Mouse (Mus musculus) limb, embryonic 10.5 days (tissue): Measurements from ENCODE around the gene Ap2a1. TPM values are rescaled to one million over a fixed set of nuclear protein-coding genes. Genes with fewer than 3 reads are reported as not detected.
A peak's percentile ranks its signal among the peaks of the same experiment; 100 is the strongest.

Source experiments
- DNase-seq: peaks from one replicate; pipeline ENCODE4 v3.0.0-alpha.2; 2017; ENCODE audit warnings: low spot score
- H3K27ac ChIP-seq: fragments of 300-500 bp; sonication (generic); 2 replicates; pipeline ENCODE4 v1.5.1; 2016; ENCODE audit warnings: mild to moderate bottlenecking
- H3K27me3 ChIP-seq: fragments of 300-500 bp; sonication (generic); 2 replicates; pipeline ENCODE4 v1.6.1; 2016; ENCODE audit warnings: low read depth, mild to moderate bottlenecking; ENCODE audit not compliant: poor library complexity, severe bottlenecking
- H3K36me3 ChIP-seq: fragments of 300-500 bp; sonication (generic); 2 replicates; pipeline ENCODE4 v1.6.1; 2016; ENCODE audit warnings: mild to moderate bottlenecking, moderate library complexity
- H3K4me1 ChIP-seq: fragments of 300-500 bp; sonication (generic); 2 replicates; pipeline ENCODE4 v1.6.1; 2016
- H3K4me3 ChIP-seq: fragments of 300-500 bp; sonication (generic); 2 replicates; pipeline ENCODE4 v1.5.1; 2016; ENCODE audit warnings: mild to moderate bottlenecking, moderate library complexity
- H3K9me3 ChIP-seq: fragments of 300-500 bp; sonication (generic); replicated peaks from 2 replicates; pipeline ENCODE4 v1.6.1; 2016; ENCODE audit warnings: mild to moderate bottlenecking
- WGBS: fragments of 180-500 bp; shearing (Covaris S2); methylation state at CpG from one replicate; pipeline ENCODE4 v1.1.7; 2016; 5-methylcytosine and 5-hydroxymethylcytosine counted together
- polyA plus RNA-seq: library from polyadenylated mRNA; unstranded; fragments of >200 nt; fragmentation: Nextera tagmentation; extraction: Ambion mirVana; gene quantifications from 2 replicates; pipeline ENCODE4 v1.2.1, GENCODE M21; 2016

Gene Ap2a1
- polyA plus RNA-seq, 1 experiment from 2014 or later = 85.3 TPM

DNA sequence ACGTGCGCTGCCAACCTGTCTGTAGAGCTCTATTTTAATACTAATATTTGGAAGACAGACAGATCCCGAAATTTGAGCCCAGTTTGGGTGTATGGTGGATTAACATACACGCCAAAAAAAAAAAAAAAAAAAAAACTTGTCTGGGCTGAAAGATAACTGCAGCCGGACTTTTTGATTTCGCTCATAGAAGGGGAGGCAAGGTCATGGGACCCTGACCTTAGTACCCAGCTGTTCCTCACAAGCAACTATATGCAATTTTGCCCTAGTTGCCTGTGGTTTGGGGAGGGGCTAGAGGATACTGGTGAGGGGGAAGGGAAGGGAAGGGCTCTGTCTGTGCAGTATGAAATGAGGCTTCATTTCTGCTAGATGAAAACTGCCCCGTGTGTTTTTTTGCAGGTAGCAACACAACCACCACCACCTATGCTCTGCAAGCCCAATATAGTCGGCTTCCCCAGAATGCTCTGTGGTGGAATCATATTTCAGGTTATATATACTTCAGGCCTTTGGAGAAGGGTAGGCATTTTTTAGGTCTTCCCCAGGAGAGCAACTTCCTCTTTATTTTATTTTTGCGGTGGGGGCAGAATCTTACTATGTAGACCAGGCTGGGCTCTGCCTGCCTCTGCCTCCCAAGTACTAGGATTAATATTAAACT lies 72.9 kb downstream of the Ap2a1 start:
- Histone ChIP-seq H3K4me1 (peaks cover 65% of the 10 kb centered on the region), H3K27me3 (no peaks in the 10 kb centered on the region), H3K9me3 (no peaks in the 10 kb centered on the region), H3K4me3 (peak overlapping the region; percentile 69), H3K27ac (peak overlapping the region; percentile 89), H3K36me3 (peaks cover 43% of the 10 kb centered on the region)
- no peak for DNase-seq
- 65% methylated on average over 9 of the region's 9 CpGs for WGBS

DNA sequence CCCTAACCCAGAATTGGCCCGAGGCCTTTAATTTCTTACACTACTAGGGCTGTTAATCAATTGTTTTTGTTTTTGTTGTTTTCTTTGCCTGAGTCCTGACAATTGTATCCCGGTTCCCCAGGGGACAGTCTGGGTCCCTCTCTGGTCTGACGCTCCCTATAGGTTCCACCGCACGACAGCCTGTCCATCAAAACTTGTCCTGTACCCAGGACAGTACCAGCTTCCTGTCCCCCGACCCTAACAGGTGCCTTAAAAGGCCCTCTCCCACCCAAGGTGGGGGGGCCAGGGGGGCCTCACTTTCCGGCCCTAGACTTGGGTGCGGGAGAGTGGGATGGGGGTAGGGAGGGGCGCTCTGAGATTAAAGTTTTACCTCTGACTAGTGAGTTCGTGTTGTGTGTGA lies 74.3 kb downstream of the Ap2a1 start:
- WGBS = 47% methylated on average over 10 of the region's 10 CpGs

DNA sequence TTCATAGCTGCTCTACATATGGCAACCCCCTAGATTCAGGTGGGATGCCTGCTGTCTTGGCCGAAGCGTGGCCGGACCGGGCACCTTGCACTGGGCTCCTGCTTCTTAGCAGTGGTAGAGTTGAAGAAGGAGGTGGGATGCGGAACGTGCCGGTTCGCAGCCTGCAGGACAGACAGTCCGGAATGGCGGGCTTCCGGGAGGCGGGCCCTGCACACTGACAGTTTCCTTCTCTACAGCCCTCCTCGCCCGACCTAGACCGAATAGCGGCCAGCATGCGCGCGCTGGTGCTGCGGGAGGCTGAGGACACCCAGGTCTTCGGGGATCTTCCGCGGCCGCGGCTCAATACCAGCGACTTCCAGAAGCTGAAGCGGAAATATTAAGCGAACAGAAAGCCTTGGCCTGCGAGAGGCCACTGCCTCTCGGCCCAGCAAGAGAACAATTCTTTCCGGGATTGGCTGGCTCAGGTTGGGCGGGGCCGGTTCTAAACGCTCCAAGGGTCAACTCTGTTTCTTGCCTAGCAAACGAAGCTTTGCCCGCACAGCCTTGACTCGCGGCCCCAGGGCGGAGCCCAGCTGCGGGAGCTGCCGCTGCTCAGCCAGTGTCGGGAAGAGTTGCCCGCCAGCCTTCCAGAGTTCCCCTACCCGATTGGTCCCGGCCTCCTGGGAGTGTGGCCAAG lies 74.8 kb downstream of the Ap2a1 start:
- peak; percentile 84 for DNase-seq
- H3K4me3 ChIP-seq = peak overlapping the region; percentile 64
- H3K27me3 ChIP-seq = no peaks in the 10 kb centered on the region
- H3K36me3 ChIP-seq = peaks cover 27% of the 10 kb centered on the region
- peak overlapping the region; percentile 90 for H3K27ac ChIP-seq
- no peaks in the 10 kb centered on the region for H3K9me3 ChIP-seq
- 1% methylated on average over 45 of the region's 45 CpGs for WGBS
- H3K4me1 ChIP-seq = peaks cover 64% of the 10 kb centered on the region

More for the DNA sequence above, 74.3 kb downstream of the Ap2a1 start:
- Histone ChIP-seq H3K4me3 (peak overlapping the region; percentile 64), H3K9me3 (no peaks in the 10 kb centered on the region), H3K27me3 (no peaks in the 10 kb centered on the region), H3K4me1 (peaks cover 64% of the 10 kb centered on the region), H3K27ac (peak overlapping the region; percentile 90), H3K36me3 (peaks cover 33% of the 10 kb centered on the region)
- no peak for DNase-seq

DNA sequence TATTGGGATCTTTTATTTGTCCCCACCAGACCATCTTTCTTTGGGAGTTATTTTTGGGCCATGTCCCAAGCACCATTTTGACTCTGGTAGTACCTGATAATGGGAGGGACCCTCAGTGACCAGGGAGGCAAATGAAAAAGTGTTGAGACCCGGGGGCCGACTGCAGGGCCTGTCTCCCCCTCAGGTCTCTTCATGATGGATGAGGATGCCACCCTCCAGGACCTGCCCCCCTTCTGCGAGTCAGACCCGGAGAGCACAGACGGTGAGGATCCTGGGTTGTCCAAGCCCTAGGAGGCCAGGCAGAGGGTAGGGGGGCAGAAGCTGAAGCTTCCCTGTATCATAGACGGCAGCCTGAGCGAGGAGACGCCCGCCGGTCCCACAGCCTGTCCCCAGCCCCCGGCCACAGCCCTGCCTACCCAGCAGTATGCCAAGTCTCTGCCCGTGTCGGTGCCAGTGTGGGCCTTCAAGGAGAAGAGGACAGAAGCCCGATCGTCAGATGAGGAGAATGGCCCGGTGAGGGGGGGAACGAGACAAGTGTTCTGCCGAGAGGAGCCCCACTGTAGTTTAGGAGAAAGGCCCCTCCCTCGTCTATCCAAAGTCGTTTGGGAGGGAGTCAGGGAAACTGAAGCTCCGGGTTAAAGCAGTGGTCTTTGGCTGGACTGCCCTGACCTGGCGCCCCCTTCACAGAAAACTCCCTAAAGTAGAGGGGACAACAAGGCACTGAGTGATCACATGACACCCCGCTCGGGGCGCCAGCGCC lies 75.5 kb downstream of the Ap2a1 start:
- H3K9me3 ChIP-seq = no peaks in the 10 kb centered on the region
- peak overlapping the region; percentile 64 for H3K4me3 ChIP-seq
- DNase-seq = no peak
- 34% methylated on average over 26 of the region's 26 CpGs for WGBS
- H3K36me3 ChIP-seq = peaks cover 23% of the 10 kb centered on the region
- H3K27me3 ChIP-seq = no peaks in the 10 kb centered on the region
- peak overlapping the region; percentile 90 for H3K27ac ChIP-seq
- peaks cover 64% of the 10 kb centered on the region for H3K4me1 ChIP-seq

DNA sequence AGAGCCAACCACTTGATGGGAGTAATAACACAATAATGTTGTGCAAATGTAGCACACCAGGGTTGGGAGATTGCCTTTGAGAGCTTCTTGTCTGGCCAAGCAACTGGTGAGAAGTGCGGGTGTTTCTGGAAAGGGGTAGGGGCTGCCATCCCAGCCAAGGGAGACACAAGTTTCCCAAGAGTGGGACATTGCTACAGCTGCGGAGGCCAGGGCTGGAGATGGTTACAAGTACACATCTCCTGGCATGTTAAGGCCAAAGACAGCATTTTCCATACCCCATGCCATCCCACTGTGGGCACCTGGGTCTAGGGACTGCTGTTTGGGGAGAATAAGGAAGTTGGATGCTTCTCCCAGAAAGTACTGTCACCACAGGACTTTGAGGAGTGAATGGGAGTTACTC lies 76.2 kb downstream of the Ap2a1 start:
- H3K27ac ChIP-seq = no peak overlapping the region
- peaks cover 61% of the 10 kb centered on the region for H3K4me1 ChIP-seq
- peaks cover 23% of the 10 kb centered on the region for H3K36me3 ChIP-seq
- H3K9me3 ChIP-seq = no peaks in the 10 kb centered on the region
- no peaks in the 10 kb centered on the region for H3K27me3 ChIP-seq
- no peak for DNase-seq
- 92% methylated on average over 2 of the region's 2 CpGs for WGBS
- 0 out of 2 replicates have a peak overlapping the region, but pooled peaks have one; percentile 2 for H3K4me3 ChIP-seq

DNA sequence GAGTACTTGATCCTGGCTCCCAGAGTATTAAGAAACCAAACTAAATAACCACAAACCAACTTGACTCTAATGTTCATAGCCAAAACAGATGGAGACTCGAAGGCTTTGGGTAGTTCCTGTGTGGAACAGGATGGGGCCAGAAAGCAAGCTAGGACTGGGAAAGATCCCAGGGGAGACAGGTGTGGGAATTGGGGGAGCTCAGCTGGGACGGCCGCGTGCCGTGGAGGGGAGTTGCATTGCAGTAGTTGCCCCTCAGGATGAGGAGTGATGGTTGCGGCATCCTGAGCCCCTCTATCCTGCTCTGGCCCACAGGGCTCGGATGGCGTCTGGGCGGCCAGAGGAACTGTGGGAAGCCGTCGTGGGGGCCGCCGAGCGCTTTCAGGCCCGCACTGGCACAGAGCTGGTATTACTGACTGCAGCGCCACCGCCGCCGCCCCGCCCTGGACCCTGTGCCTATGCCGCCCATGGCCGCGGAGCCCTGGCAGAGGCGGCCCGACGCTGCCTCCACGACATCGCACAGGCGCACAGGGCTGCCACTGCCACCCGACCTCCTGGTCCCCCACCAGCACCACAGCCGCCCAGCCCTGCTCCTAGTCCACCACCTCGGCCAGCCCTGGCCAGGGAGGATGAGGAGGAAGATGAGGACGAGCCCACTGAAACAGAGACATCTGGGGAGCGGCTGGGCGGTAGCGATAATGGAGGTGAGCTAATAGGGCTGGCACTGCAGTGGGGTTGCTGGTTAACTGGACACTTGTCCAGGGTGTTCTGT lies 76.9 kb downstream of the Ap2a1 start:
- H3K9me3 ChIP-seq = no peaks in the 10 kb centered on the region
- H3K36me3 ChIP-seq = peaks cover 23% of the 10 kb centered on the region
- peak overlapping the region; percentile 17; the same call in 1 of the 2 replicates for H3K27ac ChIP-seq
- H3K27me3 ChIP-seq = no peaks in the 10 kb centered on the region
- H3K4me1 ChIP-seq = peaks cover 61% of the 10 kb centered on the region
- DNase-seq = no peak
- WGBS = 91% methylated on average over 36 of the region's 36 CpGs
- H3K4me3 ChIP-seq = 0 out of 2 replicates have a peak overlapping the region, but pooled peaks have one; percentile 7

DNA sequence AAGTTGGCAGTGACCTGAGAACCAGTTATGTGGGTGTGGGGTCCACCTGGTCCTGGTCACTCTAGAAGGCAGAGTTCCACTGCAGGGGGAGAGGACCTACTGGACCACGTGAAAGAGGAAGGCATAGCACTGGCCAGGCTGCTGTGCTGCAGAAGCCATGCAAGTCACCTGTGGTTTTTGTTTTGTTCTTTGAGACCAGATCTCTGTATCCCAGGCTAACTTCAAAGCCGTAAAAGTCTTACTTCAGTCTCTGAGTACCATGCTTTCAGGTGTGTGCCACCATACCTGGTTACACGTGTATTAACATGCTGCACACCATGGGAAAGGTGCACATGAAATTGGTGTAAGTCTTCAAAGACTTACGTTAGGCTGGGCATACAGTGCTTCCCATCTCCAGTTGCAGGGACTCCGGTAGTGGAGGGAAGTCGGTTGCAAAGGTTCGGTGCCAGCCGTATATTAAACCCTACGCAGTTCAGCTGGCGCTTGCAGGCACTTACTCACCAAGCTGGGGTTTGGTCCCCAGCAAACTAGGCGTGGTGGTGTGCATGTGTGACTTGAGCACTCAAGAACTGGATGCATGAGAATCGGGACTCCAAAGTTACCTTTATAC lies 77.6 kb downstream of the Ap2a1 start:
- peak overlapping the region; percentile 79 for H3K4me3 ChIP-seq
- H3K27me3 ChIP-seq = no peaks in the 10 kb centered on the region
- peaks cover 25% of the 10 kb centered on the region for H3K36me3 ChIP-seq
- H3K9me3 ChIP-seq = no peaks in the 10 kb centered on the region
- DNase-seq = no peak
- 95% methylated on average over 12 of the region's 12 CpGs for WGBS
- no peak overlapping the region for H3K27ac ChIP-seq
- H3K4me1 ChIP-seq = peaks cover 62% of the 10 kb centered on the region

DNA sequence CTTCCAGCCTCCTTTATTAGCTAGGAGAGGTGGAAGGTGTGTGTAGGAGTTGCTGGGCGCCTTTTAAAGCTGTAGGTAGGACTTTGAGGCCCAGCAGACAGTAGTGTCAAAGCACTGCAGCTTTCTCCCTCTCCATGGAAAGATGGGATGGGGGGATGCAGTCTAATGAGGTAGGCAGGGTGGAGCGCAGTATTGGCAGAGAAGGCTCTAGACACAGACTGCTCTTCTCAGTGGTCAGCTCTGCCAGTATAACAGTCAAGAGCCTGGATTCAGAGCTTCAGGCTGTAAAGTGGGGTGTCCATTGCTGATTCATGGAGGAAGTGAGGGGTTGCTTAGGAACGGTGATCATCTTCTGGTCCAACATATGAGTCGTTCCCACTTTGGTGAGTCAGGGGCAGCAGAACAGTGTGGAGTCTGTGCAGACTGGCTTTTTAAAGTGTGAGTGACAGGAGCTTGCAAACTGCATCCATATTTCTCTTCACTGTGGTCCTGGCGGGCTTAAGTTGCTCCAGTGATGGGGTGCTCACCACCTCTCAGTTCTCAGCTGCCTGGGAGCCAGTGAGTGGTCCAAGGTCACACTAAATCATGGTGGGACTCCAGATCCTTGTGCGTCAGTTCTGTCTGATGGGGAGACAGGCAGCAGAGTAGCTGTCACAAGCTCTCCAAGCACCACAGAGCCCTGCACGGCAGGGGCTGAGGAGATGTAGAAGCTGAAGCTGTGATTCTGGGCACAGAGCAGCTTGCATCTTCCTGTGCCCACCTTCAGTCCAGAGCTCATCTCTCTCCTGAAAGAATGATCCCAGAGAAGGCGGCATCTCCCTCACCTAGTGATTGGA lies 78.3 kb downstream of the Ap2a1 start:
- WGBS = 86% methylated on average over 8 of the region's 8 CpGs
- H3K4me3 ChIP-seq = peak overlapping the region; percentile 79
- DNase-seq = no peak
- H3K27me3 ChIP-seq = no peaks in the 10 kb centered on the region
- H3K27ac ChIP-seq = peak overlapping the region; percentile 95
- H3K9me3 ChIP-seq = no peaks in the 10 kb centered on the region
- H3K36me3 ChIP-seq = peaks cover 32% of the 10 kb centered on the region
- H3K4me1 ChIP-seq = peaks cover 56% of the 10 kb centered on the region

Other genes with a start within 250 kb of the Ap2a1 start
- not detected in 2 replicates for gene Izumo2, start 220.8 kb downstream of the Ap2a1 start, polyA plus RNA-seq
- 37.7 and 38.1 TPM in 2 replicates for gene Vrk3, start 181.1 kb downstream of the Ap2a1 start, polyA plus RNA-seq
- 2.6 and 3.1 TPM in 2 replicates for gene Zfp473, start 178.4 kb downstream of the Ap2a1 start, polyA plus RNA-seq
- 174 and 181 TPM in 2 replicates for gene Nup62, start 113.4 kb downstream of the Ap2a1 start, polyA plus RNA-seq
- 0.89 and 0.94 TPM in 2 replicates for gene Il4i1, start 113.1 kb downstream of the Ap2a1 start, polyA plus RNA-seq
- 3.1 and 3.4 TPM in 2 replicates for gene Atf5, start 112.8 kb downstream of the Ap2a1 start, polyA plus RNA-seq
- gene Akt1s1, start 80.5 kb downstream of the Ap2a1 start, polyA plus RNA-seq = 96.4 and 99.6 TPM in 2 replicates
- gene Tbc1d17, start 80.4 kb downstream of the Ap2a1 start, polyA plus RNA-seq = 71.4 and 75.2 TPM in 2 replicates
- 37.5 and 43.1 TPM in 2 replicates for gene Pnkp, start 72.4 kb downstream of the Ap2a1 start, polyA plus RNA-seq
- gene Ptov1, start 59.7 kb downstream of the Ap2a1 start, polyA plus RNA-seq = 434 and 504 TPM in 2 replicates
- 140 and 145 TPM in 2 replicates for gene Med25, start 36.8 kb downstream of the Ap2a1 start, polyA plus RNA-seq
- 14.8 and 20.0 TPM in 2 replicates for gene Fuz, start 33.4 kb downstream of the Ap2a1 start, polyA plus RNA-seq
- gene Tsks, start 13.7 kb upstream of the Ap2a1 start, polyA plus RNA-seq = 0.14 and 0.18 TPM in 2 replicates
- gene Cpt1c, start 45.4 kb upstream of the Ap2a1 start, polyA plus RNA-seq = 11.4 and 18.8 TPM in 2 replicates
- gene Prmt1, start 57.1 kb upstream of the Ap2a1 start, polyA plus RNA-seq = 979 and 1,027 TPM in 2 replicates
- gene Irf3, start 68.2 kb upstream of the Ap2a1 start, polyA plus RNA-seq = 74.7 and 75.0 TPM in 2 replicates
- gene Bcl2l12, start 69.2 kb upstream of the Ap2a1 start, polyA plus RNA-seq = 89.7 and 92.2 TPM in 2 replicates
- 47.8 and 50.6 TPM in 2 replicates for gene Scaf1, start 86.9 kb upstream of the Ap2a1 start, polyA plus RNA-seq
- 15.6 and 18.3 TPM in 2 replicates for gene Rras, start 88.5 kb upstream of the Ap2a1 start, polyA plus RNA-seq
- gene Prr12, start 123.4 kb upstream of the Ap2a1 start, polyA plus RNA-seq = 16.3 and 18.1 TPM in 2 replicates
- gene Nosip, start 132.9 kb upstream of the Ap2a1 start, polyA plus RNA-seq = 80.4 and 81.2 TPM in 2 replicates
- gene Prrg2, start 133.2 kb upstream of the Ap2a1 start, polyA plus RNA-seq = 16.8 and 24.8 TPM in 2 replicates
- gene Rcn3, start 162.7 kb upstream of the Ap2a1 start, polyA plus RNA-seq = 175 and 210 TPM in 2 replicates
- 5.2 and 7.8 TPM in 2 replicates for gene Fcgrt, start 174.4 kb upstream of the Ap2a1 start, polyA plus RNA-seq
- gene Rps11, start 194.9 kb upstream of the Ap2a1 start, polyA plus RNA-seq = 1,846 and 2,302 TPM in 2 replicates
- 1,210 and 1,327 TPM in 2 replicates for gene Rpl13a, start 199.3 kb upstream of the Ap2a1 start, polyA plus RNA-seq
- gene Gm45713, start 206.7 kb upstream of the Ap2a1 start, polyA plus RNA-seq = not detected in 2 replicates
- 1.4 and 1.5 TPM in 2 replicates for gene Flt3l, start 206.9 kb upstream of the Ap2a1 start, polyA plus RNA-seq
- 105 and 109 TPM in 2 replicates for gene Pih1d1, start 224.8 kb upstream of the Ap2a1 start, polyA plus RNA-seq
- gene Aldh16a1, start 225.1 kb upstream of the Ap2a1 start, polyA plus RNA-seq = 54.2 and 63.7 TPM in 2 replicates
- gene Slc17a7, start 234.5 kb upstream of the Ap2a1 start, polyA plus RNA-seq = 0.06 TPM in 1 of 2 replicates, not detected in the other